Mouse (Mus musculus) heart, postnatal 0 days (tissue): ENCODE data around the gene Plxna4. TPM values are rescaled to one million over a fixed set of nuclear protein-coding genes. Genes with fewer than 3 reads are reported as not detected.

Source experiments
- ATAC-seq: fragments of 200-750 bp; cut with Nextera tagmentation; 2 replicates; pipeline ENCODE4 v1.8.0; 2017; ENCODE audit warnings: low read depth, moderate number of reproducible peaks, moderate library complexity; ENCODE audit not compliant: insufficient read depth
- DNase-seq: peaks from one replicate; pipeline ENCODE4 v3.0.0-alpha.2; 2016; ENCODE audit warnings: low spot score
- H3K27ac ChIP-seq: fragments of 300-500 bp; sonication (generic); 2 replicates; pipeline ENCODE4 v1.5.1; 2014; ENCODE audit warnings: low read depth, mild to moderate bottlenecking
- H3K27me3 ChIP-seq: fragments of 300-500 bp; sonication (generic); 2 replicates; pipeline ENCODE4 v1.6.1; 2014; ENCODE audit warnings: low read length, mixed read lengths; ENCODE audit not compliant: control insufficient read depth, insufficient read depth
- H3K36me3 ChIP-seq: fragments of 300-500 bp; sonication (generic); replicated peaks from 2 replicates; pipeline ENCODE4 v1.6.1; 2014; ENCODE audit warnings: low read length, mixed read lengths; ENCODE audit not compliant: control insufficient read depth, insufficient read depth
- H3K4me1 ChIP-seq: fragments of 300-500 bp; sonication (generic); 2 replicates; pipeline ENCODE4 v1.6.1; 2014; ENCODE audit warnings: antibody characterized with exemption; ENCODE audit not compliant: control insufficient read depth, insufficient read depth
- H3K4me2 ChIP-seq: fragments of 300-500 bp; sonication (generic); 2 replicates; pipeline ENCODE4 v1.6.1; 2014; ENCODE audit warnings: low read depth, mild to moderate bottlenecking, low read length, moderate library complexity
- H3K4me3 ChIP-seq: fragments of 300-500 bp; sonication (generic); 2 replicates; pipeline ENCODE4 v1.5.1; 2014; ENCODE audit warnings: low read depth, low read length
- H3K9ac ChIP-seq: fragments of 300-500 bp; sonication (generic); replicated peaks from 2 replicates; pipeline ENCODE4 v1.6.1; 2014; ENCODE audit warnings: low read depth, low read length, mixed read lengths
- H3K9me3 ChIP-seq: fragments of 300-500 bp; sonication (generic); replicated peaks from 2 replicates; pipeline ENCODE4 v1.6.1; 2016; ENCODE audit warnings: low read length; ENCODE audit not compliant: control insufficient read depth
- CTCF ChIP-seq: IDR thresholded peaks from 2 replicates; pipeline ENCODE4 v1.5.1; 2016; ENCODE audit warnings: antibody characterized with exemption, control low read depth, low read depth
- EP300 ChIP-seq: IDR thresholded peaks from 2 replicates; pipeline ENCODE4 v1.6.1; 2016; ENCODE audit warnings: antibody characterized with exemption, low read depth
- WGBS: fragments of 180-500 bp; shearing (Covaris S2); extraction: QIAGEN DNeasy Blood & Tissue Kit; methylation state at CpG from one replicate; pipeline ENCODE4 v1.1.7; 2014; 5-methylcytosine and 5-hydroxymethylcytosine counted together
- polyA plus RNA-seq: library from polyadenylated mRNA; unstranded; fragments of >200 nt; fragmentation: Nextera tagmentation; extraction: Ambion mirVana; gene quantifications from 2 replicates; pipeline ENCODE4 v1.2.1, GENCODE M21; 2015
- total RNA-seq: library from RNA; depleted of rRNA; stranded (reverse); fragments of >200 nt; gene quantifications from 2 replicates; pipeline ENCODE4 v1.2.3, GENCODE M21; 2014; ENCODE audit warnings: low replicate concordance

Plxna4 gene
- total and polyA plus RNA-seq, 2 experiments from 2014 or later: 3.7 to 19.2 TPM

- Histone ChIP-seq H3K4me2 (peak overlapping the region; percentile 53), H3K4me1 (peaks cover 27% of the 10 kb centered on the region), H3K4me3 (peak overlapping the region; percentile 17; the same call in 1 of the 2 replicates), H3K27me3 (no peaks in the 10 kb centered on the region), H3K27ac (peak overlapping the region; percentile 86), H3K9ac (peak overlapping the region; percentile 28; the same call in 1 of the 2 replicates), H3K36me3 (peaks cover 5% of the 10 kb centered on the region; the same call in 1 of the 2 replicates), H3K9me3 (no peaks in the 10 kb centered on the region)
- WGBS: 4% methylated on average over 5 of the region's 5 CpGs
- no peak for TF ChIP-seq CTCF
- TF ChIP-seq EP300: no peak
- DNase-seq (peak; percentile 85), ATAC-seq (peak; percentile 87)
These were observed 94.4 kb downstream of the Plxna4 start for GRCm38 (mm10) chr6:32493557-32493956.

DNA sequence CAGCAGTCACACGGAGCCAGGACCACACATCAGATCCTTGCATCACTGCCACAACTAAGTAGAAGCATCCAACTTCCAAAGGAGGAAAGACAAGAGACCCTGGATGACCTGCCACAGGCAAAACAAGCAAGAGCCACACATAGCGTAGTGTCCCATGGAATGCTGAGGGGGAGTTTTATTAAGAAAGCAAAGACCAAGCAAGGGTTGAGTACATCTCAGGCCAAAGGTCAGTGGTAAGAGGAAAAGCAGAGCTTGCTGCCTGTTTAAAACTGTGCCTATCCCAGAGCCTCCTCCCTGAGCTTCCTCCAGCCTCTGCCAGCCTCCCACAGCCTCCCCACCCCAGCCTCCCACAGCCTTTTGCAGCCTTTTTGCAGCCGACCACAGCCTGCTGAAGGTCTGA, 100.9 kb downstream of the Plxna4 start:
- no peak for TF ChIP-seq EP300
- WGBS: 65% methylated on average over 3 of the region's 3 CpGs
- Histone ChIP-seq H3K4me3 (no peak overlapping the region), H3K27me3 (no peaks in the 10 kb centered on the region), H3K36me3 (no peaks in the 10 kb centered on the region), H3K4me1 (peaks cover 12% of the 10 kb centered on the region; the same call in 1 of the 2 replicates), H3K9me3 (no peaks in the 10 kb centered on the region), H3K27ac (no peak overlapping the region), H3K9ac (no peak overlapping the region), H3K4me2 (no peak overlapping the region)
- no peak for DNase-seq
- no peak; the same call in 1 of the 2 replicates for ATAC-seq

DNA sequence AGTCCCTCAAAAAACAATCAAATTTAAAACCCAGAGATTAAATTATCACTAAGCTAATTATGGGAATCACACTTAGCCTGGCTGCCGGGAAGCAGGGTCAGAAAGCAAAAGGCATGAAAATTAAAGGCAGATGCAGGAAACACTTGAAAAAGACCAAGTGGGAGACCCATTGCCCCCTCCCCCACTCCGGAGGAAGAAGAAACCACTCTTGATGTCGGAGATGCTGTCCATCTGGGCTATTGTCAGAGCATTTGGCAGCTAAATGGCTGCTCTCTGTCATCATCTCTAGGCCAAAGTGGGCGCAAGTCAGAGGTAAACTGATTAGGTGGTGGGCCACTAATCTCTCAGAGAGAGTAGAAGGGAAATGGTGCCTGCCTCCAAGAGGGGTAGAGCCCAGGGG, 105.5 kb downstream of the Plxna4 start:
- ATAC-seq: no peak
- H3K36me3 ChIP-seq: no peaks in the 10 kb centered on the region
- no peaks in the 10 kb centered on the region for H3K27me3 ChIP-seq
- 44% methylated on average over 4 of the region's 4 CpGs for WGBS
- H3K9me3 ChIP-seq: no peaks in the 10 kb centered on the region
- H3K4me1 ChIP-seq: peaks cover 53% of the 10 kb centered on the region
- no peak overlapping the region for H3K27ac ChIP-seq
- no peak for TF ChIP-seq EP300
- no peak for TF ChIP-seq CTCF
- H3K9ac ChIP-seq: no peak overlapping the region
- no peak for DNase-seq
- H3K4me3 ChIP-seq: no peak overlapping the region
- no peak overlapping the region for H3K4me2 ChIP-seq

DNA sequence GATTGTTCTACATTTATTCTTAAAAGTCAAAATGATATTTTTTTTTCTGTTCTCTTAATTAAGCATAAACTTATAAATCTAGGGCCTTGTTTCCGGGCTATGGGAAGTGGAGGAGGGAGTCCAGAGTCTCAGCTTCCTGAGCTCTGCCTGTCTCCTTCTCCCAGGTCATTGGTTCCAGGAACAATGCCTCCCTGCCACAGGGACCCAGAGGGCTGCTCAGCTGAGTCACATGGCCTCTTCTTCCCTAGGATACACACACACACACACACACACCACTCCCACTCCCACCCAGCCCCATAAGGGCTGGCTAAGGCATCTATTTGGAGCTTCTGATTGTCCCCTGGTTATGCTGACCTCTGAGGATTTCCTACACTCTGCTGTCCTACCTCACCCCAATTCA, 107.3 kb downstream of the Plxna4 start:
- Histone ChIP-seq H3K9me3 (no peaks in the 10 kb centered on the region), H3K27me3 (no peaks in the 10 kb centered on the region), H3K4me3 (no peak overlapping the region), H3K27ac (peak overlapping the region; percentile 96), H3K4me1 (peaks cover 61% of the 10 kb centered on the region), H3K9ac (no peak overlapping the region), H3K4me2 (no peak overlapping the region), H3K36me3 (no peaks in the 10 kb centered on the region)
- WGBS: 63% methylated on average over 1 of the region's 1 CpGs
- ATAC-seq: no peak
- TF ChIP-seq CTCF (no peak), EP300 (no peak)
- no peak for DNase-seq

GRCm38 (mm10) chr6:32479765-32480164, 108.2 kb downstream of the Plxna4 start:
- no peak for DNase-seq
- Histone ChIP-seq H3K9me3 (no peaks in the 10 kb centered on the region), H3K36me3 (no peaks in the 10 kb centered on the region), H3K27ac (peak overlapping the region; percentile 96), H3K9ac (no peak overlapping the region), H3K4me3 (no peak overlapping the region), H3K4me1 (peaks cover 70% of the 10 kb centered on the region), H3K4me2 (peak overlapping the region; percentile 25; the same call in 1 of the 2 replicates), H3K27me3 (no peaks in the 10 kb centered on the region)
- TF ChIP-seq EP300 (no peak), CTCF (no peak)
- 21% methylated on average over 2 of the region's 2 CpGs for WGBS
- no peak for ATAC-seq

GRCm38 (mm10) chr6:32479193-32479758, 108.7 kb downstream of the Plxna4 start:
- peak; percentile 95 for DNase-seq
- no peaks in the 10 kb centered on the region for H3K9me3 ChIP-seq
- ATAC-seq: peak; percentile 91
- H3K27ac ChIP-seq: peak overlapping the region; percentile 96
- peaks cover 73% of the 10 kb centered on the region for H3K4me1 ChIP-seq
- TF ChIP-seq CTCF (peak; percentile 79), EP300 (peak; percentile 96)
- no peak overlapping the region; the same call in 1 of the 2 replicates for H3K9ac ChIP-seq
- H3K4me3 ChIP-seq: no peak overlapping the region
- 0% methylated on average over 2 of the region's 2 CpGs for WGBS
- H3K4me2 ChIP-seq: peak overlapping the region; percentile 25
- no peaks in the 10 kb centered on the region for H3K27me3 ChIP-seq
- no peaks in the 10 kb centered on the region for H3K36me3 ChIP-seq
